Mouse (Mus musculus) subcutaneous adipose tissue, adult 2 months (tissue): ENCODE results near the gene Cep72. TPM values are rescaled to one million over a fixed set of nuclear protein-coding genes. Genes with fewer than 3 reads are reported as not detected.

Experiments used
- polyA plus RNA-seq: library from polyadenylated mRNA; depleted of rRNA; stranded (reverse); fragments of >200 nt; gene quantifications from 2 replicates; pipeline ENCODE4 v1.2.3, GENCODE M21; 2012; ENCODE audit warnings: low replicate concordance; rRNA removed

The Cep72 gene
- polyA plus RNA-seq: 2.2 and 3.1 TPM in 2 replicates

DNA sequence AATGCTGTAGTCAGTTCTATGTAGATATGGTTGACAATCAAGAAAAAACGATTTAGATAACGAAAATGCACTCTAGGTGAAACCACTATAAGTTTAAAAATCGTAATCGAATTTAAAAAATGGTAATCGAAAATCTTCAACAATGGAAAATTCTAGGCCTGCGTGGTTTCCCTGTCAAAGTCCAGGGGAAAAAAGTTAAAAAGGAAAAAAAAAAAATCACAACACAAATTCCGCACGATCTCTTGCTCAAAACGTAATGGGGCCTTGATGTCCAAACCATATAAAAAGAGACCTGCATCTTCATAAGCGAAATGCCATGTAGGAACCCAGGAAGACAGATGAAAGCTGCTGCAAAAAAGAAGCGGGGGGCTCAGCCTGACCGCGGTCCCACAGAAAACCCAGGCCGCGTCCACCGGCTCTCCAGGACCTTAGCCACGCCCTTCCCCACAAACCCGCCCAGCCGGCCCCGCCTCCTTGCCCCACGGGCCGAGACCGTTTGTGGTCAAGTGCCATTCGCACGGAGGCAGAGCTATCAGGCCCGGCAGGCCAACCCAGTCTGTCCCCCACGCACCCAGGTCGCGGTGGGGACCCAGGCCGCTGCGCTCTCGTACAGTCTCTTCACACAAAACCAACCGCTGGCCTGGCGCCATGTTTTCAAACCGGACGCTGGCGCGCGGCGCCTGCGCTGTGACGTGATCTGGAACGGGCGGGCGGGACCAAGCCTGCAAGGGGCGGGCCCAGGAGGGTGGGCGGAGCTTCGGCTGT lies at the start of gene Cep72:
Gene Cep72, minus strand, starts transcription at position 687 of the 765 bp plus-strand sequence.

DNA sequence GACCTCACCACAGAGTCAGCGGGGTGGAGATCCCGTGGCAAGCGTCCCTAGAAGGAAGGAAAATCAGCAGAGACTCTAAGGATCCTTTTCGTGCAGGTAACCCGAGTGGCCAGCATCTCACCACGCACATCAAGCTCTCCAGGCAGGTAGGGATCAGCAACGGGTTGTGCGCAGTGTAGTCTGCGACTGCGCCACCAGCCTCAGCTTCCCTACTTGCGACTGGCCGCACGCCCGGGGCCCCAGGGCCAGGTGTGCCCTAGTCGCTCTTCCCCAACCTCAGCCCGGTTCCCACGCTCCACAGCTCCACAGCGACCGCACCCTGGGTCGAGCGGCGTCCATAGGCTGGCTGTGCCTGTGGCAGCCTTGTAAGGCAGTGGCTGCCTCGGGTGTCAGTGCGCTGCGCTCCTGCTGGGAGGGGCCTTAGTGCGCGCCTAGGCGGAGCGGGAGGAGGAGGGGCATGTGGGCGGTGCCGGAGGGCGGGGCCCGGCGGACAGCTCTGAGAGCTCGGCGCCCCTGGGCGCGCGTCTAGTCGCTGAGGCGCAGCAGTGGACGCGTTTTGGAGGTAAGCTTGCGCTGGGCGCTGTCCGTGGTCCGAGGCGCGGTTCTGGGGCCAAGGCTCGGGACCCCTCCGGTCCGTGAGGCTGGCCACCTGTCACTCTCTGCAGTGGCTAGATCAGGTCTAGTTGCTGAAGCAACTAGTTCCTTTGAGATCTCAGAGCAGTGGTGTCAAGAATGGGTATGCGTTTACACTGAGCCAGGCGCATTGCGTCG lies 53.0 kb downstream of the Cep72 start, which contains the start of gene Tppp:
Gene Tppp, plus strand, starts transcription at position 460 of the 771 bp plus-strand sequence.

Other genes starting within 250 kb of the Cep72 start
- 2.1 and 33.3 TPM in 2 replicates for gene Nkd2, start 214.7 kb downstream of the Cep72 start, polyA plus RNA-seq
- 0.60 and 2.1 TPM in 2 replicates for gene Trip13, start 124.5 kb downstream of the Cep72 start, polyA plus RNA-seq
- gene Brd9, start 124.5 kb downstream of the Cep72 start, polyA plus RNA-seq: 34.3 and 46.1 TPM in 2 replicates
- not detected in 2 replicates for gene Zdhhc11, start 98.4 kb downstream of the Cep72 start, polyA plus RNA-seq
- gene Tppp, start 52.9 kb downstream of the Cep72 start, polyA plus RNA-seq: 24.8 and 50.3 TPM in 2 replicates
- gene Slc9a3, start 59.2 kb upstream of the Cep72 start, polyA plus RNA-seq: 0.06 TPM in 1 of 2 replicates, not detected in the other
- 40.1 and 49.6 TPM in 2 replicates for gene Exoc3, start 146.4 kb upstream of the Cep72 start, polyA plus RNA-seq
- gene Ahrr, start 230.0 kb upstream of the Cep72 start, polyA plus RNA-seq: 0.62 and 1.1 TPM in 2 replicates